Mouse (Mus musculus): ENCODE results near the gene Klk1b1. TPM values are rescaled to one million over a fixed set of nuclear protein-coding genes. Genes with fewer than 3 reads are reported as not detected.

Gene Klk1b1
- total and polyA plus RNA-seq, 3 experiments, result not detected

- Histone ChIP-seq H3K27me3 (ENCODE audit: control insufficient read depth in 1 of 2, insufficient read depth in 2 of 2, low read length in 2 of 2) (no peaks in the 10 kb centered on the region), H3K4me3 (ENCODE audit: control insufficient read depth in 1 of 2, insufficient read depth in 1 of 2, low read depth in 2 of 2, low read length in 2 of 2) (no peak overlapping the region), H3K9me3 (replicated peaks; ENCODE audit: insufficient read depth, low read length) (no peaks in the 10 kb centered on the region), H3K36me3 (ENCODE audit: control insufficient read depth in 1 of 2, insufficient read depth in 2 of 2, low read length in 2 of 2) (no peaks in the 10 kb centered on the region), H3K9ac (ENCODE audit: control insufficient read depth, low read depth, low read length, poor library complexity, severe bottlenecking) (no peak overlapping the region), H3K79me2 (ENCODE audit: control insufficient read depth, insufficient read depth, low read length, poor library complexity) (no peaks in the 10 kb centered on the region), H3K27ac (ENCODE audit: control insufficient read depth, low read depth, low read length) (no peak overlapping the region), H3K4me1 (ENCODE audit: control insufficient read depth in 1 of 2, insufficient read depth in 2 of 2, low read length in 2 of 2) (no peaks in the 10 kb centered on the region)
- no peak for TF ChIP-seq MYB (IDR thresholded peaks at IDR 0.05; ENCODE audit: low read depth, low read length)
- TF ChIP-seq POLR2AphosphoS5 (IDR thresholded peaks at IDR 0.05; ENCODE audit: borderline replicate concordance, low read depth, low read length), result no peak
- TF ChIP-seq GABPA (IDR thresholded peaks at IDR 0.05; ENCODE audit: low read depth, low read length), result no peak
- TF ChIP-seq ETS1 (IDR thresholded peaks at IDR 0.05; ENCODE audit: low read depth, low read length), result no peak
- TF ChIP-seq ELF1 (IDR thresholded peaks at IDR 0.05; ENCODE audit: low read depth, low read length), result no peak
- TF ChIP-seq HCFC1 (IDR thresholded peaks at IDR 0.05; ENCODE audit: low read depth, low read length), result no peak
- no peak for TF ChIP-seq RAD21 (IDR thresholded peaks at IDR 0.05; ENCODE audit: low read depth, low read length)
- TF ChIP-seq CHD2 (IDR thresholded peaks at IDR 0.05; ENCODE audit: low read length), result no peak
- no peak for TF ChIP-seq NELFE (IDR thresholded peaks at IDR 0.05; ENCODE audit: low read depth, low read length)
- no peak for TF ChIP-seq ZMIZ1 (IDR thresholded peaks at IDR 0.05; ENCODE audit: low read depth, low read length)
- TF ChIP-seq MAZ (IDR thresholded peaks at IDR 0.05; ENCODE audit: low read depth, low read length), result no peak
- no peak for TF ChIP-seq BHLHE40 (IDR thresholded peaks at IDR 0.05; ENCODE audit: borderline replicate concordance, low read depth, low read length)
- TF ChIP-seq ZNF384 (IDR thresholded peaks at IDR 0.05; ENCODE audit: low read depth, low read length), result no peak
- no peak for TF ChIP-seq MYC (IDR thresholded peaks at IDR 0.05; ENCODE audit: low read depth, low read length)
- TF ChIP-seq ZC3H11A (IDR thresholded peaks at IDR 0.05; ENCODE audit: low read depth, low read length), result no peak
- DNase-seq (ENCODE audit: low read depth, low spot score), result no peak
These were observed 13.8 kb upstream of the Klk1b1 start for GRCm38 (mm10) chr7:43952703-43953102.

- no peak for TF ChIP-seq GABPA (IDR thresholded peaks at IDR 0.05; ENCODE audit: low read depth, low read length)
- no peak for TF ChIP-seq MAFK (IDR thresholded peaks at IDR 0.05; ENCODE audit: borderline replicate concordance, low read depth, low read length)
- no peak for TF ChIP-seq CHD2 (IDR thresholded peaks at IDR 0.05; ENCODE audit: low read length)
- TF ChIP-seq KAT2A (conservative IDR thresholded peaks at IDR 0.05; ENCODE audit: low read depth, low read length), result no peak
- no peak for TF ChIP-seq NRF1 (IDR thresholded peaks at IDR 0.05; ENCODE audit: insufficient read depth, low read depth, low read length, poor library complexity, severe bottlenecking)
- no peak for TF ChIP-seq MAX (IDR thresholded peaks at IDR 0.05; ENCODE audit: low read length)
- no peak for TF ChIP-seq ZKSCAN1 (IDR thresholded peaks at IDR 0.05; ENCODE audit: low read depth, low read length)
- TF ChIP-seq NELFE (IDR thresholded peaks at IDR 0.05; ENCODE audit: low read depth, low read length), result no peak
- TF ChIP-seq POLR2AphosphoS2 (IDR thresholded peaks at IDR 0.05; ENCODE audit: low read length), result no peak
- no peaks in the 10 kb centered on the region for H3K27me3 ChIP-seq (ENCODE audit: control insufficient read depth in 1 of 2, insufficient read depth in 2 of 2, low read length in 2 of 2)
- no peaks in the 10 kb centered on the region for H3K36me3 ChIP-seq (ENCODE audit: control insufficient read depth in 1 of 2, insufficient read depth in 2 of 2, low read length in 2 of 2)
- no peaks in the 10 kb centered on the region for H3K4me1 ChIP-seq (ENCODE audit: control insufficient read depth in 1 of 2, insufficient read depth in 2 of 2, low read length in 2 of 2)
- H3K79me2 ChIP-seq (ENCODE audit: control insufficient read depth, insufficient read depth, low read length, poor library complexity), result no peaks in the 10 kb centered on the region
- DNase-seq (ENCODE audit: low read depth, low spot score), result no peak
- H3K27ac ChIP-seq (ENCODE audit: control insufficient read depth, low read depth, low read length), result no peak overlapping the region
- H3K9me3 ChIP-seq (replicated peaks; ENCODE audit: insufficient read depth, low read length), result no peaks in the 10 kb centered on the region
- no peak overlapping the region for H3K9ac ChIP-seq (ENCODE audit: control insufficient read depth, low read depth, low read length, poor library complexity, severe bottlenecking)
- H3K4me3 ChIP-seq (ENCODE audit: control insufficient read depth in 1 of 2, insufficient read depth in 1 of 2, low read depth in 2 of 2, low read length in 2 of 2), result no peak overlapping the region
These were observed 507 bp downstream of the Klk1b1 start for GRCm38 (mm10) chr7:43967058-43967457.
